Mouse (Mus musculus): ENCODE data around the gene Hist1h4f. TPM values are rescaled to one million over a fixed set of nuclear protein-coding genes. Genes with fewer than 3 reads are reported as not detected.

Gene Hist1h4f
- total RNA-seq, 1 experiment from 2014 or later: 2,993 TPM

DNA sequence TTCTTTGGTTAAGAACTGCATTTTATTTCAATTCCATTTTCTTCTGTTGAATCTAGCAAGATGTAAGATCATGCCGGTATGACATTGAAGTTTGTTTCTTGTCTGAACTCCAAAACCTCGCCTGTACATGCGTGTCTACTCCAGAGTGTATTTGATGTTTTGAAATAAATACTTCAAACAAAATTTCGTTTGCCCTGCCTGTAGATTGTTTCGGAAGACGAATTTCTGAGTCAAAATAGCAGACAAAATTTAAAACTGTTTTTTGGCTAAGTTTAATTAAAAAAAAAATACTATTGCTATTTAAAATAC lies 33.2 kb downstream of the Hist1h4f start:
- no peak; the same call in 1 of the 2 replicates for ATAC-seq (replicated peaks; ENCODE audit: low read depth, poor library complexity, severe bottlenecking)

GRCm38 (mm10) chr13:23517603-23518294 lies 33.7 kb downstream of the Hist1h4f start:
- ATAC-seq (replicated peaks; ENCODE audit: low read depth, poor library complexity, severe bottlenecking): peak; percentile 40

DNA sequence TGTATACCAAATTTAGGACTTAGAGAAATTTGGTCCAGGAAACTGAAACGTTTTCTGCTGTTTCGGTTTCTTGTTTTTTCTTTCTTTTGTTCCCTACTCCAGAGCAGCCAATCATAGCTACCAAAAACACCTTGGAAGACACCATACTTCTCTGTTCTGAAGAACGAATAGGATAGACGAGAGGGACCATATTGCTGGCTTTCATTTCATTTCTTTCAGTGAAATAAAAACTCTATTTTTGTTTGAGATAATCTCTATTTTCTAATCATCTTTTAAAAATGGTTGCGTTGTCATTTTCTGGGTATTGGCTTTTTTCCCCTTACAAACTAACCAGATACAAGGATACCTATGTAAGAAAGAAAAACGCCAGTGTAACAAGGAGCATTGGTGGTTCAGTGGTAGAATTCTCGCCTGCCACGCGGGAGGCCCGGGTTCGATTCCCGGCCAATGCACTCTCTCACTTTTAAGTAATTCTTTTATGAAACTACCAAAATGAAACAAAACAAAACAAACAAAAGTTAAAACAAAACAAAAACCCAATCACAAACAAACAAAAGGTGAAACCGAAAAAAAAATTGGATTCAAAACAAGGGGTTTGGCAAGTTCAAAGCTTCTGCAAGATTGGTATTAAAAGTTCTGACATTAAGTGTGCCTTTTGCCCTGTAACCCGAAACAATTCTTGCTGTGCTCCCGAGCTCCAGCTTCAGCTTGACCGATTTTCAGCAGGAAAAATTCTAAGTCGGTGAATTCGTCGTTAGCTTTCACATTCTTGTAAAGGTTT lies 34.4 kb downstream of the Hist1h4f start:
- peak; percentile 41 for ATAC-seq (replicated peaks; ENCODE audit: low read depth, poor library complexity, severe bottlenecking)

DNA sequence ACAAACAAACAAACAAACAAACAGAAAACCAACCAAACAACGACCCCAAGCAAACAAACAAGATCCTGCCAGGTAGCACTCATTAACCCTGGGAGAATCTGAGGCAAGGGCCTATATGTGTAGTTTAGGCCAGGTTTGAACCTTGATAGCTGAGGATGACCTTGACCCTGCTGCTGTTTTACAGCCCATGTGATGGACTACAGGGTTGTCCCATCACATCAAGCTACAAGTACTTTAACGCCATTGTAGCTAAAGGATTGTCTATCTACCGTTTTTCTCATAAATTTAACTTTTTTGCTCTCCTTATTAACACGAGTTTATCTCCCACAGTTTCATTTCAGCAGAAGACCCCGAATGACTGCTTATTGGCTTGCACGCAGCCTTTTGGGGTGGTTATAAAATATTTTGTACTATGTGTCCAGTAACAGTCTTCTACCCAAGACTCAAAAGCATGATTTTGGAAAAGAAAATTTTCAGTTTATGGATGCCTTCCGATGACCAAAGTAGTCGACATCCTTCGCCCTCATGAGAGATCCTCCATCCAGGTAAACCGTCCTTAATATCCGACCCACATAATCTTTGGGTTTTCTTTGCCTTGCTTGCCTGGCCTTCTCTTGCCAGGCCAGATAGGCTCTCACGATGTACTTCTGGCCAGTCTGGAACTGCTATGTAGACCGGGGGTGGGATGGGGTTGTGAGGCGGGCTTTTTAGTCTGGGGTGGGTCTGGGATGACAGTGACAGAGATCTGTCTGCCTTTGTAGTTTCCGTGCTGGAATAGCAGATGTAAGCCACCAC lies 35.4 kb downstream of the Hist1h4f start:
- no peak for ATAC-seq (replicated peaks; ENCODE audit: low read depth, poor library complexity, severe bottlenecking)

GRCm38 (mm10) chr13:23515281-23515680 lies 36.2 kb downstream of the Hist1h4f start:
- no peak for ATAC-seq (replicated peaks; ENCODE audit: low read depth, poor library complexity, severe bottlenecking)

GRCm38 (mm10) chr13:23513517-23513916 lies 37.9 kb downstream of the Hist1h4f start:
- no peak for ATAC-seq (replicated peaks; ENCODE audit: low read depth, poor library complexity, severe bottlenecking)

DNA sequence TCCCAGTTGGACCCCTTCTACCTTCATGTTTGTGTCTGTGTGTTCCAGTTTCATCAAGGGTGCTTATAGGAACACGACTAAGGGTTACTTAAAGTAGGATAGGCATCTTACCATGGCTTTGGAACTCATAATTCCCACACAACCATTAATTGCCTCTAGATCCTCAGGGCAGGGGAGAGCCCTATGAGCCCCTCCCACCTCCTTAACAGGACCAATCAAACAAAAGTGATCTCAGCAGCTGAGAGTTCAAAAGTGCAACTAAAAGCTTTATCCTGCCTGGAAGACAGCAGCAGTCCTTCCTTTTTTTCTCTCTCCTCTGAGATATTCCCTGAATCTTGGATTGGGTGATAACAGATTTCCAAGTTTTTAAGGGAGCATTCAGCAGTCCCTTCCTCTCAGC lies 41.3 kb downstream of the Hist1h4f start:
- ATAC-seq (replicated peaks; ENCODE audit: low read depth, poor library complexity, severe bottlenecking): no peak

DNA sequence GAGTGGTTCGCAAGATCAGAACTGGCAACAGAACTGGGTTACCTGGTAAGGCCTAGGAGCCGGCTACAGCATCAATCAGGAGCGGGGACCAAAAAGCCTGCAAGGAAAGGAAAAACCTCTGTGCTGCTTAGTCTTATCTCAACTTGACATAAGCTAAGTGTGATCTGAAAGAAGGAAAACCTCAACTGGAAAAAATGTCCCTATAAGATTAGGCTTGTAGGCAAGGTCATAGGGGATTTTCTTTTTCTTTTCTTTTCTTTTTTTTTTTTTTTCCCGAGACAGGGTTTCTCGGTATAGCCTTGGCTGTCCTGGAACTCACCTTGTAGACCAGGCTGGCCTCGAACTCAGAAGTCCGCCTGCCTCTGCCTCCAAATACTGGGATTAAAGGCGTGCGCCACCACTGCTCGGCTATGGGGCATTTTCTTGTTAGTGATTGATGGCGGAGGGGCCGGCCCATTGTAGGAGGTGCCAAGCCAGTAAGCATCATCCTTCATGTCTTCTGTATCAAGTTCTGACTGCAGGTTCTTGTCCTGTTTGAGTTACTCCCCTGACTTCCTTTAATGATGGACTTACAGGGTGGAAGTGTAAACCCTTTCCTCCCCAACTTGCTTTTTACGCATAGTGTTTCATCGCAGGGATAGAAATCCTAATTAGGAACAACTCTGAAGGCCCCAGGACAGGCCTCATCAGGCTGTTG lies 44.5 kb downstream of the Hist1h4f start:
- ATAC-seq (replicated peaks; ENCODE audit: low read depth, poor library complexity, severe bottlenecking): no peak

- no peak; the same call in 1 of the 2 replicates for ATAC-seq (replicated peaks; ENCODE audit: low read depth, poor library complexity, severe bottlenecking)
Observed at GRCm38 (mm10) chr13:23506351-23506750, 45.1 kb downstream of the Hist1h4f start.

DNA sequence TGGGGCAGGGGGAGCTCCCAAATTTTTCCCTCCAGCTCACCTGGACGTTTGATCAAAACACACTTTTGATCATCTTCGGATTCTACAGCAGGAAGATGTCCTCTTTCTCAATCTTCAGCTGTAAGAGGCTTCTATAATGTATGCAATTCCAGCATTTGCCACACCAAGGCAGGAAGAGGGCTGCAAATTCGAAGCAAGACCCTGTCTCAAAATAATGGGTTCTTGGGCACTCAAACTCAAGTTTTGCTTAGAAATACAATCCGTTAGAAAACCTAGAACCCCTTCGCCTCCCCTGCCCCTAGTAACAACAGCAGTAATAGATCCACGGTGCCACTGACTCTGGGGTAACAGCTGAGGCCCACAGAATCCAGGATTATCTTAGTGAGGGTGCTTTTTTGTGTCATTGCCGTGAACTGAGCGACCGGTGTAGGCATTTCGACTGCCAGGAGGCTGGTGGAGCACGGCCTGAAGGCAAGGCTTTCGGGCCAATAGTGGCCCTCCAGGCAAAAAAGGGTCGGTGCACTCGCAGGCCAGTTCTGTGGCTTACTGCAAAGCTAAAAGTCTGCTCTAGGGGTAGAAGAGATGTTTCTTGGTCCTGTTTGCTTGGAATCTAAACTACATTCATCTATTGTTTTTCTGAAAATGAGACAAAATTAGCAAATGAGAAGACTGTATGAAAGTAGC lies 45.6 kb downstream of the Hist1h4f start:
- ATAC-seq (replicated peaks; ENCODE audit: low read depth, poor library complexity, severe bottlenecking): no peak

DNA sequence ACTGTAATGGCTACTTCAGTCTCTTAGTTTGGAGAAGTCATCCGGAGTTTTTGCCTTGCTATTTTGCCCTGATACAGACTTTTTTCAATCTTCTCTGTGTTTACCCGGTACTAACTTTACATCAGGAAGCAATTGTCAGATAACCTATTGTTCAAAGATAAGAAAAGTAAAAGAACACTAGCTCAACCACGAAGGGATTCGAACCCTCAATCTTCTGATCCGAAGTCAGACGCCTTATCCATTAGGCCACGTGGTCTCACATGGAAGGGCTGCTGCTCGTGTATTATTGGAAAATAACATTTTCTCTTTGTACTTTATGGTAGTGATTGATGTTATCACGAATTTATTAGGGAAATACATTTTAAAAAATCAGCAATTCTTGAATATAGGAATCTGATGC lies 47.7 kb downstream of the Hist1h4f start:
- peak; percentile 53 for ATAC-seq (replicated peaks; ENCODE audit: low read depth, poor library complexity, severe bottlenecking)

- no peak for ATAC-seq (replicated peaks; ENCODE audit: low read depth, poor library complexity, severe bottlenecking)
Observed at GRCm38 (mm10) chr13:23502916-23503315, 48.5 kb downstream of the Hist1h4f start.

- no peak for ATAC-seq (replicated peaks; ENCODE audit: low read depth, poor library complexity, severe bottlenecking)
Observed at GRCm38 (mm10) chr13:23502031-23502567, 49.3 kb downstream of the Hist1h4f start.

- no peak for ATAC-seq (replicated peaks; ENCODE audit: low read depth, poor library complexity, severe bottlenecking)
Observed at GRCm38 (mm10) chr13:23501511-23501910, 49.9 kb downstream of the Hist1h4f start.

Other genes with a start within 250 kb of the Hist1h4f start
- gene Zfp322a, start 182.4 kb downstream of the Hist1h4f start, total RNA-seq (2017): 42.1 and 57.3 TPM in 2 replicates
- gene Abt1, start 127.8 kb downstream of the Hist1h4f start, total RNA-seq (2017): 14.7 and 15.6 TPM in 2 replicates
- not detected in 2 replicates for gene Btn1a1, start 85.7 kb downstream of the Hist1h4f start, total RNA-seq (2017)
- not detected in 2 replicates for gene Btn2a2, start 62.8 kb downstream of the Hist1h4f start, total RNA-seq (2017)
- gene Hist1h4h, start 20.6 kb downstream of the Hist1h4f start, total RNA-seq (2017): 1,499 and 1,774 TPM in 2 replicates
- gene Hist1h2af, start 17.7 kb downstream of the Hist1h4f start, total RNA-seq (2017): 1,142 and 1,285 TPM in 2 replicates
- gene Hist1h3g, start 16.2 kb downstream of the Hist1h4f start, total RNA-seq (2017): 199 and 205 TPM in 2 replicates
- gene Hist1h2bh, start 8.3 kb downstream of the Hist1h4f start, total RNA-seq (2017): 91.4 and 108 TPM in 2 replicates
- gene Hist1h3f, start 7.6 kb downstream of the Hist1h4f start, total RNA-seq (2017): 186 and 196 TPM in 2 replicates
- 92.5 and 96.4 TPM in 2 replicates for gene Hist1h1d, start 1.6 kb upstream of the Hist1h4f start, total RNA-seq (2017)
- gene Hist1h3e, start 10.7 kb upstream of the Hist1h4f start, total RNA-seq (2017): 574 and 671 TPM in 2 replicates
- 336 and 401 TPM in 2 replicates for gene Hist1h2ae, start 19.6 kb upstream of the Hist1h4f start, total RNA-seq (2017)
- 1,313 and 1,586 TPM in 2 replicates for gene Hist1h2bg, start 19.7 kb upstream of the Hist1h4f start, total RNA-seq (2017)
- gene Hist1h2bf, start 22.5 kb upstream of the Hist1h4f start, total RNA-seq (2017): 558 and 569 TPM in 2 replicates
- 127 and 293 TPM in 2 replicates for gene Hist1h2ad, start 22.7 kb upstream of the Hist1h4f start, total RNA-seq (2017)
- 98.2 and 137 TPM in 2 replicates for gene Hist1h3d, start 24.1 kb upstream of the Hist1h4f start, total RNA-seq (2017)
- 1,514 and 1,667 TPM in 2 replicates for gene Hist1h4d, start 29.9 kb upstream of the Hist1h4f start, total RNA-seq (2017)
- gene Hist1h2be, start 69.5 kb upstream of the Hist1h4f start, total RNA-seq (2017): 92.7 and 94.2 TPM in 2 replicates
- gene Hist1h1e, start 70.9 kb upstream of the Hist1h4f start, total RNA-seq (2017): 314 and 326 TPM in 2 replicates
- 114 and 119 TPM in 2 replicates for gene Hist1h2ac, start 132.3 kb upstream of the Hist1h4f start, total RNA-seq (2017)
- gene Hist1h2bc, start 132.6 kb upstream of the Hist1h4f start, total RNA-seq (2017): 224 and 276 TPM in 2 replicates
- 0.55 and 3.1 TPM in 2 replicates for gene Hist1h1t, start 144.2 kb upstream of the Hist1h4f start, total RNA-seq (2017)
- 434 and 555 TPM in 2 replicates for gene Hist1h4c, start 146.8 kb upstream of the Hist1h4f start, total RNA-seq (2017)
- 3.6 and 4.3 TPM in 2 replicates for gene Hfe, start 159.2 kb upstream of the Hist1h4f start, total RNA-seq (2017)
- gene Hist1h1c, start 187.2 kb upstream of the Hist1h4f start, total RNA-seq (2017): 753 and 796 TPM in 2 replicates
- gene Hist1h3c, start 194.0 kb upstream of the Hist1h4f start, total RNA-seq (2017): 801 and 823 TPM in 2 replicates
- 2,989 and 3,536 TPM in 2 replicates for gene Hist1h2bb, start 195.1 kb upstream of the Hist1h4f start, total RNA-seq (2017)
- gene Hist1h2ab, start 199.5 kb upstream of the Hist1h4f start, total RNA-seq (2017): 2,765 and 2,805 TPM in 2 replicates
- 689 and 718 TPM in 2 replicates for gene Hist1h3b, start 200.6 kb upstream of the Hist1h4f start, total RNA-seq (2017)
- 676 and 902 TPM in 2 replicates for gene Hist1h4b, start 205.4 kb upstream of the Hist1h4f start, total RNA-seq (2017)
- gene Hist1h4a, start 209.6 kb upstream of the Hist1h4f start, total RNA-seq (2017): 597 and 703 TPM in 2 replicates
- 599 and 655 TPM in 2 replicates for gene Hist1h3a, start 210.7 kb upstream of the Hist1h4f start, total RNA-seq (2017)
- gene Hist1h1a, start 212.0 kb upstream of the Hist1h4f start, total RNA-seq (2017): 2,071 and 2,536 TPM in 2 replicates
- gene Trim38, start 218.3 kb upstream of the Hist1h4f start, total RNA-seq (2017): not detected in 2 replicates